13 mouse cellular contexts compared by ENCODE assay signal in the genomic region with DNA sequence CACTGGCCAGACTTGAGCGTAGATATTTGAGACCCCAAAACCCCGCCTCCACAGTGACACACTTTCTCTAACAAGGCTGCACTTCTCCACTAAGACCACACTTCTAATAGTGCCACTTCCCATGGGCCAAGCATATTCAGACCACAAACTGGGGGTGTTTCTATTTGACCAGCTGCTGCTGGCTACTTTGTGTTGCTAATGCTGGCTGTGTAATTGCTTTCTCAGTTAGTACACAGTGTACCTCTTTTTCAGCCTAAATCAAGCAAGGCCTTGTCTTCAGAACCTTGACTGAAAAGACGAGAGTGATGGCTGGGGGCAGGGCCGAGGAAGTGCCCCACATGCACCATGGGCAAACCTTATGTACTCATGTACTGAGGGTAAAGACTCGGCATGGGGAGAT.
DNase-seq lines count a peak whose midpoint lies in the region; ATAC-seq and TF ChIP-seq lines count a peak whose summit lies in the region.
"Had no signal": no experiment of that assay in that cellular context is flagged by ENCODE, and none has a peak within 500 bp of the region (broad histone marks: within the 10 kb centered on the region; RNA-seq: fewer than 3 reads in every experiment).

No protein-coding gene starts in this region.

- H3K9me3 ChIP-seq in midbrain, embryonic 12.5 days: no peaks in the 10 kb centered on the region
- no peaks in the 10 kb centered on the region for H3K9me3 ChIP-seq in midbrain, embryonic 15.5 days
- H3K9me3 ChIP-seq in forebrain, postnatal 0 days (ENCODE audit: low read length): no peaks in the 10 kb centered on the region
- no peaks in the 10 kb centered on the region for H3K9me3 ChIP-seq in midbrain, postnatal 0 days (ENCODE audit: low read length)
- H3K9me3 ChIP-seq: limb, embryonic 12.5 days had no signal

- no peaks in the 10 kb centered on the region for H3K36me3 ChIP-seq in midbrain, embryonic 12.5 days
- no peaks in the 10 kb centered on the region for H3K36me3 ChIP-seq in midbrain, embryonic 15.5 days (replicated peaks)
- no peaks in the 10 kb centered on the region for H3K36me3 ChIP-seq in forebrain, postnatal 0 days (ENCODE audit: insufficient read depth)
- no peaks in the 10 kb centered on the region for H3K36me3 ChIP-seq in midbrain, postnatal 0 days (ENCODE audit: insufficient read depth, low read length)

- no peak overlapping the region for H3K4me2 ChIP-seq in midbrain, embryonic 12.5 days (replicated peaks)
- no peak overlapping the region for H3K4me2 ChIP-seq in midbrain, embryonic 15.5 days
- no peak overlapping the region for H3K4me2 ChIP-seq in forebrain, postnatal 0 days (ENCODE audit: low read depth)
- H3K4me2 ChIP-seq in midbrain, postnatal 0 days (ENCODE audit: low read depth, low read length, poor library complexity, severe bottlenecking): no peak overlapping the region
- H3K4me2 ChIP-seq: limb, embryonic 12.5 days; lung, embryonic 14.5 days had no signal

- peaks cover 25% of the 10 kb centered on the region for H3K4me1 ChIP-seq in midbrain, embryonic 12.5 days
- peaks cover 24% of the 10 kb centered on the region for H3K4me1 ChIP-seq in midbrain, embryonic 15.5 days
- H3K4me1 ChIP-seq in forebrain, postnatal 0 days (ENCODE audit: insufficient read depth): 0 out of 2 replicates have a peak, but pooled peaks cover 1% of the 10 kb centered on the region
- H3K4me1 ChIP-seq in midbrain, postnatal 0 days (ENCODE audit: insufficient read depth, low read length): peaks cover 3% of the 10 kb centered on the region; the same call in 1 of the 2 replicates

- peak; percentile 30; the same call in 1 of the 2 replicates for ATAC-seq in midbrain, embryonic 12.5 days (ENCODE audit: low FRiP score, low read depth)
- no peak for ATAC-seq in midbrain, embryonic 15.5 days (replicated peaks)
- ATAC-seq in forebrain, postnatal 0 days: peak; percentile 89
- ATAC-seq in midbrain, postnatal 0 days (ENCODE audit: low FRiP score): no peak
- no peak for ATAC-seq in CD4-positive, CD25-positive, alpha-beta regulatory T cell, adult 4 months

- no peak overlapping the region; the same call in 1 of the 2 replicates for H3K27ac ChIP-seq in midbrain, embryonic 12.5 days (replicated peaks)
- H3K27ac ChIP-seq in midbrain, embryonic 15.5 days: no peak overlapping the region
- no peak overlapping the region for H3K27ac ChIP-seq in forebrain, postnatal 0 days (ENCODE audit: low read depth, low read length)
- no peak overlapping the region for H3K27ac ChIP-seq in midbrain, postnatal 0 days (ENCODE audit: low read depth, low read length)
- H3K27ac ChIP-seq: kidney, postnatal 0 days; limb, embryonic 12.5 days had no signal

- TF ChIP-seq CTCF in forebrain, postnatal 0 days (IDR thresholded peaks at IDR 0.05; ENCODE audit: low read depth): no peak
- TF ChIP-seq CTCF in midbrain, postnatal 0 days (IDR thresholded peaks at IDR 0.05): no peak; the same call in 1 of the 2 replicates

- no peak overlapping the region for H3K9ac ChIP-seq in midbrain, embryonic 12.5 days (replicated peaks)
- no peak overlapping the region for H3K9ac ChIP-seq in midbrain, embryonic 15.5 days
- H3K9ac ChIP-seq in forebrain, postnatal 0 days: no peak overlapping the region
- no peak overlapping the region for H3K9ac ChIP-seq in midbrain, postnatal 0 days (replicated peaks; ENCODE audit: low read length, poor library complexity, severe bottlenecking)
- H3K9ac ChIP-seq: limb, embryonic 12.5 days; lung, embryonic 14.5 days had no signal

- H3K4me3 ChIP-seq in midbrain, embryonic 12.5 days: no peak overlapping the region
- no peak overlapping the region for H3K4me3 ChIP-seq in midbrain, embryonic 15.5 days
- no peak overlapping the region for H3K4me3 ChIP-seq in forebrain, postnatal 0 days (ENCODE audit: low read depth, low read length)
- no peak overlapping the region for H3K4me3 ChIP-seq in midbrain, postnatal 0 days (ENCODE audit: low read depth, low read length)
- H3K4me3 ChIP-seq: erythroblast, embryonic 14.5 days; limb, embryonic 12.5 days had no signal

- 72% methylated on average over 5 of the region's 5 CpGs for WGBS in midbrain, embryonic 12.5 days
- 69% methylated on average over 5 of the region's 5 CpGs for WGBS in midbrain, embryonic 15.5 days
- WGBS in forebrain, postnatal 0 days: 58% methylated on average over 5 of the region's 5 CpGs
- 83% methylated on average over 5 of the region's 5 CpGs for WGBS in midbrain, postnatal 0 days

- H3K27me3 ChIP-seq in midbrain, embryonic 12.5 days: no peaks in the 10 kb centered on the region
- no peaks in the 10 kb centered on the region for H3K27me3 ChIP-seq in midbrain, embryonic 15.5 days (replicated peaks)
- H3K27me3 ChIP-seq in forebrain, postnatal 0 days (ENCODE audit: insufficient read depth, low read length): no peaks in the 10 kb centered on the region
- no peaks in the 10 kb centered on the region for H3K27me3 ChIP-seq in midbrain, postnatal 0 days (ENCODE audit: insufficient read depth, low read length)
- H3K27me3 ChIP-seq: limb, embryonic 12.5 days had no signal

- peak; percentile 81 for DNase-seq in heart, adult 11 months
- no peak for DNase-seq in heart, postnatal 14 days
- peak; percentile 17 for DNase-seq in forebrain, postnatal 0 days
- peak; percentile 62 for DNase-seq in midbrain, postnatal 0 days (ENCODE audit: low spot score)
- DNase-seq in spleen, postnatal 36 days (ENCODE audit: low spot score in 2 of 2): no peak
- DNase-seq: heart, postnatal 36 days; lung, embryonic 14.5 days had no signal

- intact Hi-C loops in heart, postnatal 14 days (cut with DNase I): loop anchor here (5.0 to 10.0 kb wide), 2 partner anchors 246 to 479 kb away; no protein-coding TSS in a partner anchor

Comparison
In these comparisons a context has a peak if more than half of its experiments do, and no peak if none do; other contexts are left out.
1. DNase-seq: peak in heart, adult 11 months (single experiment), forebrain, postnatal 0 days (single experiment) and midbrain, postnatal 0 days (single experiment); none in heart, postnatal 14 days (0 of 2) and spleen, postnatal 36 days (0 of 2).
2. ATAC-seq: peak in midbrain, embryonic 12.5 days (single experiment) and forebrain, postnatal 0 days (single experiment); none in midbrain, embryonic 15.5 days (single experiment), midbrain, postnatal 0 days (single experiment) and CD4-positive, CD25-positive, alpha-beta regulatory T cell, adult 4 months (single experiment).